Mouse (Mus musculus) naive thymus-derived CD4-positive, alpha-beta T cell, adult 2 months (primary cell): ENCODE results near the gene Rit1.
"Not testable (repeated sequence)": the region's sequence is repeated elsewhere in the genome, so short reads cannot be mapped to it uniquely, and the experiment has no call there.

ENCODE experiments used
- DNase-seq: peaks from one replicate; pipeline ENCODE4 v3.0.0-alpha.2; 2011; ENCODE audit warnings: low read depth

Rit1 gene

DNA sequence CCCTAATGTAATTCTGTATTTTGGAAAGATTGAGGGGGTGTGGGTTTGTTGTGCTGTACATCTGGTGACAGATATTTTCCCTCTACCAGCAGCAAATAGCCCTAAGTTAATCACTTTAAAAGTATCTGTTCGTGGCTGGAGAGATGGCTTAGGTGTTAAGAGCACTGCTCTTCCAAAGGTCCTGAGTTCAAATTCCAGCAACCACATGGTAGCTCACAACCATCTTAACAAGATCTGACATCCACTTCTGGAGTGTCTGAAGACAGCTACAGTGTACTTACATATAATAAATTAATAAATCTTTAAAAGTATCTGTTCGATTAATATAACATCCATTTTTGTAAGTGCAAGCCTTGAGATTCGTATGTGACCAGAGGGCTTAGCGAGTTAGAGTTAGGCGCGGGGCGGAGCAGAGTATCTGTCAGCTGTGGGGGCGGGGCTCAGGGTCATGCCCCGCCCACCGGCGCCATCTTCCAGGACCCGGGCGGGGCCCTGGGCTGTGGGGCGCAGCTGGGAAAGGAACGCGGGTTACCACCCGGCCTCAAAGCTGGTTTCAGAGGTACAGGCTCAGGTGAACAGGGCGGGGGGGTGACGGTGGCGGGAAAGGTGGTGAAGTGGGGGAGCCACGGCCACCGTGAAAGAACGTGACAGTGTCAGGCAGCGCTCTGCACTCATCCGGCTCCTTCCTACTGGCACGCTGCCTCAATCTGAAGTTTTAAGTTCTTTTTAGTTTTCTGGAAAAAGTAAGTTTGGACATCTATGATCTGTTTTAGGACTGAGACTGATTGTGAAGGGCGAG lies at the start of gene Rit1:
Gene Rit1 (plus strand): TSS at position 440 of the 799 bp plus-strand sequence.
- peak; percentile 92 for DNase-seq

GRCm38 (mm10) chr3:88677399-88677798 lies 39.2 kb upstream of the Rit1 start:
- DNase-seq, result peak; percentile 86

DNA sequence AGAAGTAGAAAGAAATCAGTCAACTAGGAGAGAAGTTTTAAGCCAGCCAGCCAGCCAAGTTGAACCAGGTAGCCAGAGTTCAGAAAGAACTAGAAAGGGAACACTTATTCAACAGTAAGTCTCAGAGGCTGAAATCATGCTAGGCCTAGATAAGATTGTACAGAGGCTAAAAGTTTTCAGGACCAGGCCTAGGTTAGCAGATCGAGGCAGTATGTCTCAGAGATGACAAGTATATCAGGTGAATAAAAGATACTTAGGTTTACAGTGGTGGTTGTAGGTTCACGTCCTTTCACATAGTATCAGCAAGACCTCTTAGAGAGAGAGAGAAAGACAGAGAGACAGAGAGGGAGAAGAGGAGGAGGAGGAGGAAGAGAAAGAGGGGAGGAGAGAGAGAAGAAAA lies 32.8 kb upstream of the Rit1 start:
- DNase-seq, result no peak

- peak; percentile 29 for DNase-seq
These were observed 32.2 kb upstream of the Rit1 start for GRCm38 (mm10) chr3:88684236-88684979.

DNA sequence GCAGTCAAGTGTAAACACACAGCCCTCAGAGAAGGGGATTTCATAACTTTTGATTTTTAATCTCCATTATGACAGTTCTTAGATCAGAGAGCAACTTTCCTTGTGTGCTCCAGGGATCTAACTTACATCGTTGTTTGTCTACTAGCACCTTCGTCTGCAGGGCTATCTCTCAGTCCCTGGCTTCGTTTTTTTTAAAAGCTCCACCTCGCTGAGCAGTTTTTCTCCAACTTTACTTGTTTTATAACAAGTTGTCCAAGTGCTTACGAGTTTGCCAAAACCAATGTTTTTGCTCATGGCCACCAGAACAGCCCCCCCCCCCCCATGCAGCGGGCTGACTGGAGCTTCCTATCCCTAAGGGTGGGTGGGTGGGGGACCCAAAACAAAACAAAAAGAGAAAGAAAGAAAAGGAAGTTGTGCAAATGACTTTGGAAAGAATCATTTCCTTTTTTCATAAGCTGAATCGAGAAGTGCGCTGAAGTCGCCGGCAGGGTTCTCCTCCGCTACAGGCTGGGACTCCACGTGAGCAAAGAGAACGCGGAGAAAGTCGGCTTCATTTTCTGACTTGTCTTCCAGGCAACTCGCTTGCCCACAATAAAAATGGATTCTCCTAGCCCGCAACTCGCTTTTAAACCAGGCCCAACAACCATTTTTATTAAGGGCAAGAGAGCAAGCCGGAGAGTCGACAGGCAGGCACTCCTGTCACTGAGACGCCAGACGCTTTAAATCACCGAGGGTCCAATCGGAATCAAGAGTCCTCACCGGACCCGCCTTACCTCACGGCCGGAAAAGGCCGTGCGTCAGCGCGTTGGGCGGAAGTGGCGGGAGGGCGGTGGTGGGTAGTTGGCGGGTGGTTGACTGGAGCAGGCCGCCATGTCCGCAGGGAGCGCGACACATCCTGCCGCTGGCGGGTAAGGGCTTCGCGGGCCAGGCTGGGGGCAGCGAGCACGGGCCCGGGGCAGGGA lies 31.4 kb upstream of the Rit1 start, which contains the start of gene Khdc4:
Gene Khdc4 (plus strand): TSS at position 824 of the 962 bp plus-strand sequence.
- peak; percentile 97 for DNase-seq

GRCm38 (mm10) chr3:88685958-88686451 lies 30.6 kb upstream of the Rit1 start:
- DNase-seq, result no peak

GRCm38 (mm10) chr3:88686734-88687611 lies 29.7 kb upstream of the Rit1 start:
- DNase-seq, result peak; percentile 29

GRCm38 (mm10) chr3:88689079-88689478 lies 27.6 kb upstream of the Rit1 start:
- no peak for DNase-seq

DNA sequence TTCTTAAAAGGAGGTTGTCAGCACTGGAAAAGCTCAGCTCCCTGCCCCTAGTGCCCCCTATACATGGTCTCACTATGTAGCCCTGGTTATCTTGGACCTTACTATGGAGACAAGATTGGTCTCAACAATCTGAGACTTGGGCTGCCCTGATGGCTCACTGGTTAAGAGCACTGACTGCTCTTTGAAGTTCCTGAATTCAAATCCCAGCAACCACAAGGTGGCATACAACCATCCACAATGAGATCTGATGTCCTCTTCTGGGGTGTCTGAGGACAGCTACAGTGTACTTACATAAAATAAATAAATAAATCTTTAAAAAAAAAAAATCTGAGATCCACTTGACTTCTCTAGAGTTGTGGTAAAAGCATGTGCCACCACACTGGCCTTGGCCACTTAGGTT lies 21.1 kb upstream of the Rit1 start:
- no peak for DNase-seq

DNA sequence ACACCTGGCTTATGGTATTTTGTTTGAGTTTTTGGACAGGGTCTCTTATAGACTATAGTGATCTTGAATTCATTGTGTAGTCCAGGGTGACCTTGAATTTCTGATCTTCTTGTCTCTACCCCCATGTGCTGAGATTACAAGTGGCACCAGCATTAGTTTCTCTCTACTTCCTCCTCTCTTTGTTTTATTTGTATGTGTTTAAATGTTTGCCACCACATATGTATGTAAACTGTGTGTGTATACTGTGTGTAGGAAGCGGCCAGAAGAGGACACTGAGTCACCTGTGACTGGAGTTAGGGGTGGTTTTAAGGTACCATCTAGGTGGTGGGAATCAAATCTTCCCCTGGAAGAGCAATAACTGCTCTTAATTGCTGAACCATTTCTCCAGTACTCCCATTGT lies 18.6 kb upstream of the Rit1 start:
- no peak for DNase-seq

- no peak for DNase-seq
These were observed 17.8 kb upstream of the Rit1 start for GRCm38 (mm10) chr3:88698834-88699233.

GRCm38 (mm10) chr3:88700247-88700646 lies 16.4 kb upstream of the Rit1 start:
- DNase-seq, result no peak

- DNase-seq, result no peak
These were observed 15.4 kb upstream of the Rit1 start for GRCm38 (mm10) chr3:88701222-88701621.

GRCm38 (mm10) chr3:88713709-88714108 lies 2.9 kb upstream of the Rit1 start:
- DNase-seq, result no peak

DNA sequence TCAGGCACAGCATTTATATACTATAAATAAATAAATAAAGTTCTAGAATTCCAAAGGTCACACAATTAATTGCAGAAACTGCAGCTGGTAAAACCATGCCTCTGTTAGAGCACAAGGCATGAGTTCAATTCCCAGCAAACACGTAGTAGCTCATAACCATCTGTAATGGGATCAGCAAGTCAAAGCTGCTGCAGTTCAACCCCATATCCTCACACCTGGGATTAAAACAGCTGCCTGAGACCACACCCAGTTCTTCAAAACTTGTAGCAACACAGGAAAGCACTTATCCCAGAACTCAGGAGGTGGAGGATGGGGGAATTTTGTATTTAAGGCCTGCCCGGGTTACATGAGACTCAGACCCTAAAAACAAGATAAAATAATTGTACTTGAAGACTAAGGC lies 1.9 kb upstream of the Rit1 start:
- no peak for DNase-seq

DNA sequence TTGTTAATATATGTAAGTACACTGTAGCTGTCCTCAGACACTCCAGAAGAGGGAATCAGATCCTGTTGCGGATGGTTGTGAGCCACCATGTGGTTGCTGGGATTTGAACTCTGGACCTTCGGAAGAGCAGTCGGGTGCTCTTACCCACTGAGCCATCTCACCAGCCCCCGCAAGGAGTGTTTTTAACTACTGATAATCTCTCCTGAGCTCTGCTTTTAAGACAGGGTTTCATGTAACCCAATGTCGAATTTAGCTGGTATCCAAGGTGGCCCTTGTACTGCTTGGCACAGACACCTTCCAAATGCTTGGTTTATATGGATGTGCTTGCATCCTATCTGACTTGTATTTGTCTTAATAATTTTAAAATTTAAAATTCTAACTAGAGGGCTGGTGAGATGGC lies 922 bp upstream of the Rit1 start:
- DNase-seq, result not testable (repeated sequence)

GRCm38 (mm10) chr3:88717198-88717798 lies 660 bp downstream of the Rit1 start:
- DNase-seq, result no peak

- DNase-seq, result no peak
These were observed 1.2 kb downstream of the Rit1 start for GRCm38 (mm10) chr3:88717831-88718230.

DNA sequence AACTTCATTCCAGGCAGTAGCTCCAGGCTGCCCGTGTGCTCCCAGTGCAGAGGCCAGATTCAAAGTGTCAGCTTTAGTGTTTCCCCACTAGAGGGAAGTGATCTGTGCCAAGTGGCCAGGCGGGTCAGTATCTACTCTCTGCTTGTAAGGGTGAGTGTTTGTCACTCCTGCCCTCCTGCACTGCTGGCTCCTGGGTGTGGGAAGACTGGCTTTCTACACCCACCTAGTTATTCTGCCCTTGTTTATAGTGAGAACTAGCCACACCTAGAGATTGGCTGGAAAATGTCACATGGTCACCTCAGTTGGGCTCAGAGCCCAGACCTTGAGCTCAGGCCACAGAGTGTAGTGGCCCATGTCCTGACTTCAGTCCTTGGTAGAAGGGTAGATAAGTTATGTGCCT lies 2.5 kb downstream of the Rit1 start:
- no peak for DNase-seq

DNA sequence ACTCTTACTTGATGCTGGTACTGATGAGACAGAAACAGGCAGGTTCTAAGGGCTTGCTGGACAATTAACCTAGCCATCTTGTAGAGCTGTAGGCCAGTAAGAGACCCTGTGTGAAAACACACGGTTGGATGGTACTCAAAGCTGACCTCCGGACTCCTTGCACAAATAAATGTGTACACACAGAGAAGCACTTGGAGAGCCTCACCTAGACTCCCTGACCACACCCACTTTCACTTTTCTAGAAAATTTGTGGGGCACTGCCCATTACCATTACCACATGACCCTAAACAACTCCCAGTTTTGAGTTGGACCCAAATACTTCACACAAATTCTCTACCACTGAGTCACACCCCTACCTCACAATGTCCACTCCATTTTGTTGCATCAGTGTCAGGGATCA lies 19.9 kb downstream of the Rit1 start:
- DNase-seq, result no peak

GRCm38 (mm10) chr3:88738641-88739040 lies 22.0 kb downstream of the Rit1 start:
- DNase-seq, result peak; percentile 79
